Mouse (Mus musculus): ENCODE measurements at regions not wholly inside any gene's neighbourhood (a gene's known extent, or its start where the extent isn't known, plus 50 kb on each side); places are given as distances from the start of the nearest gene placed in this dataset.

DNA sequence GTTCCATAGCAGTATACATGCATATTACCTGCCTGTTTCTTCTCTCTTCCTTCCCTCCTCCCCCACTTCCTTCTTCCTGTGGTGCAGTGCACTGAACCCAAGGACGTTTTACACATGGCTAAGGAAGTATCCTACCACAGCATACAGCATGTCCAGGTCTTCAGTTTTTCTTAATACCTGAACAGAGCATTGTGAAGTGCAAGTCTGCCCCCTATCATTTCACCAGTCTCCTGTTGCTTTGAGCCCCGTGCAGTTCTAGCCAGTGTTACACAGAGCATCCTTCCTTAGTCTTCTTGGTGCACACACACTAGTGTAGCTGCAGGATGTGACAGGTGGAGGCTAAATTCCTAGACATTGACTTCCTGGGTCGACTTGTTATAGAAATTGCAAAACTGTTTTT, 53.7 kb upstream of the Foxb1 start:
- DNase-seq = no peak

GRCm38 (mm10) chr9:69823179-69823966, 62.6 kb upstream of the Foxb1 start:
- no peak for DNase-seq

DNA sequence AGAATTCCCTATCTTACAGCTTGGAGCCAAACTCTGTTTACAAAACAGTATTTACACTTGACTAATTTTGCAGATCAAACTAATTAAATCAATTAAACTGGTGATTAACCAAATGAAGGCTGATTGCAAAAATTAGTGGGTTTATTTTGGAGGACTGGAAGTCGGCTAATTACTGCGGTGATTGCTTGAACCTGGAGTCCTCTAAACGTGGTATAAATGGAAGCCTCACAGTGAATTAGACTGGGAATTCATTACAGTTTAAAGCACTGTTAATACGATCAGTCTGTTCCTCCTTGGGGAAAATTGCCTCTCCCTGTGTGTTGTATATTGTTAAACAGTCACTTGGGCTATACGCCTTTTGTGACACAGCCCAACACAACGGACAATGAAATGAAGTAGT, 67.7 kb upstream of the Foxb1 start:
- DNase-seq = no peak

DNA sequence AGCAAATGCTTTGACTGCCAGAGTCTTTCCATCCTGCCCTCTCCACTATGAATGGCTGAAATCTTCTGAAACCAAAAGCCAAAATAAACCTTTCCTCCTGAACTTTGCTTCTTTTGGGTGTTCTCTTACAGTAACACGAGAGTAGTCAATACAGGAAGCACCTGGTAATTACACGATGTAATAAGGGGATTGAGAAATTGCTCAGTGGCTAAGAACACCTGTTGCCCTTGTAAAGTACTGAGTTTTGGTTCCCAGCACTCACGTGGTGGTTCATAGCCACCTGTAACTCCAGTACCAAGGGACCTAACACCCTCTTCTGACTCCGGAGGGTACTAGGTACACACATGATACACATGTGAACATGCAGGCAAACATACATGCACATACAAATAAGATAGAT, 74.7 kb upstream of the Foxb1 start:
- no peak for DNase-seq

- DNase-seq = no peak
Observed at GRCm38 (mm10) chr9:69839198-69839597, 78.5 kb upstream of the Foxb1 start.

DNA sequence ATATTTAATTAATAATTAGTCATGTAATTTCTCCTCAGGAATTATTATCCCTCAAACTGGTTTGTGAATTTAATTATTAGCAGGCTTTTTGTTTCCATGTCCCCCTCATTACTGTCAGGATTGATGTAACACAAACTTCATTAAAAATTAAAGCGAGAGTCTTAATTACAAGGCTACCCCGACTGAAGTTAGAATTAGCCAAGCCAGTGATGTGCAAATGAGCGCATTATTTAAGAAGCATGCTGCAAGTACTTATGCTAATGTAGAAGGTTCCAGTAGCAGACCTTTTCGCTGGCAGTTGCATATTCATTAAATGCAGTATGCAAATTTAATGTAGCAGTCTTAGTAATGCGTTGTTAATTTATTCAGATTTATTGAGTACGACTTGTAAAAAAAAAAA, 84.0 kb upstream of the Foxb1 start:
- DNase-seq = no peak

- no peak for DNase-seq
Observed at GRCm38 (mm10) chr9:69845210-69845609, 84.5 kb upstream of the Foxb1 start.

DNA sequence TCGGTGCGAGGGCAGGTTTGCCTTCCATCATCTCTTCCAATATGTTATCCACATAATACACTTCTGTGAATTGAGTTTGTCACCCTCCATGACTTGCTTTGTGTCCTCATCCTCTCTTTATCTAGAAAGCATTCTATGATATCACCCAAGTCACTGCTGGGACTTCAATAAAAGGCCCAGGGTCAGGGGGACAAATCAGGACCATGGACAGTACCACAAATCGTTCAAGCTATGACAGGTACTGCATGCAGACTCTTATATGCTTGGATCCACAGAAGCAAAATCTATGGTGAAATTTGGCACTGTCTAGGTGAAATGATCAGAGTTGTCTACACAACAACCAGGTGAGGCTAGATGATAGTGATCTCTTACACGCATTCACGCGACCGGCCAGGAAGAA, 95.9 kb upstream of the Foxb1 start:
- DNase-seq = no peak

- no peak for DNase-seq
Observed at GRCm38 (mm10) chr9:69858619-69859018, 97.9 kb upstream of the Foxb1 start.

- DNase-seq = no peak
Observed at GRCm38 (mm10) chr9:69870182-69870581, 109.4 kb upstream of the Foxb1 start.

GRCm38 (mm10) chr9:69886351-69886750, 102.9 kb upstream of the Bnip2 start:
- no peak for DNase-seq

DNA sequence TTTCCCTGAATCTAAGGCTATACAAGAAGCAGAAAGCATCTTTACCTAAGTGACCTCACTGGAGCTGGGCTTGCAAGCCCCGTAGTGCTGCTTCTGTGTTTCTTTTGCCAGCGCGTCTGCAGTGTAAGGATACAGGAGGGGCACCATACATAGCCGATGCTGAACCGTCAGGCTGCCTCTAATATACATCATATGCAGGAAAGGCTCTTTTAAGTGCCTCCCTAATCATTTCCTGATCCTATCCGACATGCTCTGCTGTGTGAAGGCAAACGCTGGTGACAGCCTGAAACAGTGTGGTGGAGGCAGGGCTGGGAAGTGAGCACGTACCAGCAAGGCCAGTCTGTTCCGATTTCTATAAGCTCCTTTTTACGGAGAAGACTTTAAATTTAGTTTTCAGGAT, 91.2 kb upstream of the Bnip2 start:
- DNase-seq = no peak

- peak in 1 of 2 experiments; percentile 4 for DNase-seq
Observed at GRCm38 (mm10) chr9:69899371-69899770, 89.9 kb upstream of the Bnip2 start.

DNA sequence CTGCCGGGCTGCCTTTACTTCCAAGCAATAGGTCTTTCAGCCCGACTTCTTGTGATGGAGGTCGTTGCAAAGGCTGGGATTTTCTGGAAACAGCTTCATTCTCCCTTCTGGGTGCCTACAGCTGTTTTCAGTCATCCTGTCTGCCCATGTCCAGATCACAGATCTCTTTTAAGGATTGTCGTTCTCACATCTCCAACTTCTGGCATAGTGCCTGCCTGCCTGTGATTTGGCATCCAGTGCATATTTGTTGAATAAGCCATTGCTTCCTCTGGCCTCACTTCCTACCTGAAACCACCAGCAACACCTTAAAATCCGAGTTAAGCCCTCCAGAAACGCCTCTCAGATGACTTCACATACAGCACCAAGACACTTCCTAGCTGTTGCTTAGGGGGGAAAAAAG, 88.4 kb upstream of the Bnip2 start:
- DNase-seq = peak in 1 of 2 experiments; percentile 11

- peak; percentile 4 to 15 for DNase-seq
Observed at GRCm38 (mm10) chr9:69907123-69907945, 81.9 kb upstream of the Bnip2 start.

GRCm38 (mm10) chr9:69910621-69911020, 78.6 kb upstream of the Bnip2 start:
- no peak for DNase-seq

- DNase-seq = no peak
Observed at GRCm38 (mm10) chr9:69928126-69928525, 61.1 kb upstream of the Bnip2 start.

GRCm38 (mm10) chr9:69937863-69938262, 51.4 kb upstream of the Bnip2 start:
- DNase-seq = no peak

All from cerebellum, postnatal 25 days (tissue).